Mouse (Mus musculus) G1E (cell line): ENCODE data around the gene Ddr2. TPM values are rescaled to one million over a fixed set of nuclear protein-coding genes. Genes with fewer than 3 reads are reported as not detected.
"Not testable (repeated sequence)": the region's sequence is repeated elsewhere in the genome, so short reads cannot be mapped to it uniquely, and the experiment has no call there.

ENCODE experiments used
- ATAC-seq: 2 replicates; pipeline ENCODE4 v1.8.0; 2016; ENCODE audit warnings: mild to moderate bottlenecking; ENCODE audit not compliant: insufficient number of reproducible peaks, poor library complexity, low FRiP score, severe bottlenecking; ENCODE audit errors: extremely low read depth
- DNase-seq: peaks from one replicate; pipeline ENCODE4 v3.0.0; 2012; ENCODE audit warnings: low spot score
- H3K27me3 ChIP-seq: 2 replicates; pipeline ENCODE4 v1.6.1; 2012; ENCODE audit warnings: mild to moderate bottlenecking, low read length, inconsistent platforms; ENCODE audit not compliant: insufficient read depth
- H3K36me3 ChIP-seq: replicated peaks from 2 replicates; pipeline ENCODE3; 2012; ENCODE audit warnings: mild to moderate bottlenecking, inconsistent platforms
- H3K4me1 ChIP-seq: 2 replicates; pipeline ENCODE4 v1.6.1; 2012; ENCODE audit warnings: low read depth, low read length, inconsistent platforms, mixed read lengths; ENCODE audit not compliant: insufficient read depth
- H3K4me3 ChIP-seq: 2 replicates; pipeline ENCODE4 v1.5.1; 2012; ENCODE audit warnings: low read depth, mild to moderate bottlenecking, inconsistent platforms, low read length, moderate library complexity, mixed read lengths
- H3K9me3 ChIP-seq: replicated peaks from 2 replicates; pipeline ENCODE4 v1.6.1; 2012; ENCODE audit warnings: inconsistent platforms
- CTCF ChIP-seq: IDR thresholded peaks from 2 replicates; pipeline ENCODE4 v1.5.1; 2012; ENCODE audit warnings: low read depth, low read length, inconsistent platforms, mixed read lengths
- GATA1 ChIP-seq: IDR thresholded peaks from 2 replicates; pipeline ENCODE4 v1.6.1; 2012; ENCODE audit warnings: borderline replicate concordance, low read length, inconsistent platforms, mixed read lengths
- GATA2 ChIP-seq: IDR thresholded peaks from 2 replicates; pipeline ENCODE4 v1.6.1; 2012; ENCODE audit warnings: low read depth, low read length, inconsistent platforms, borderline replicate concordance
- POLR2AphosphoS5 ChIP-seq: IDR thresholded peaks from 2 replicates; pipeline ENCODE4 v1.6.1; 2012; ENCODE audit warnings: low read depth, low read length, inconsistent platforms; ENCODE audit not compliant: insufficient replicate concordance
- TAL1 ChIP-seq: conservative IDR thresholded peaks from 2 replicates; pipeline ENCODE4 v1.6.1; 2012; ENCODE audit warnings: low read depth, low read length, inconsistent platforms, mixed read lengths
- polyA plus RNA-seq: library from polyadenylated mRNA; stranded (reverse); fragments of >175 nt; gene quantifications from 2 replicates; pipeline ENCODE4 v1.2.3, GENCODE M21; 2012
- total RNA-seq, 2 experiments: library from RNA; stranded (forward) in 1 of 2; stranded (reverse) in 1 of 2; fragments of 200-1000 nt in 1 of 2; fragments of >200 nt in 1 of 2; fragmentation: Nextera tagmentation in 1 of 2; gene quantifications; 2 replicates each; pipeline ENCODE4 v1.2.3; 2014 to 2017

Gene Ddr2
- total and polyA plus RNA-seq, 3 experiments: 0.05 to 0.08 TPM; not detected in 1

DNA sequence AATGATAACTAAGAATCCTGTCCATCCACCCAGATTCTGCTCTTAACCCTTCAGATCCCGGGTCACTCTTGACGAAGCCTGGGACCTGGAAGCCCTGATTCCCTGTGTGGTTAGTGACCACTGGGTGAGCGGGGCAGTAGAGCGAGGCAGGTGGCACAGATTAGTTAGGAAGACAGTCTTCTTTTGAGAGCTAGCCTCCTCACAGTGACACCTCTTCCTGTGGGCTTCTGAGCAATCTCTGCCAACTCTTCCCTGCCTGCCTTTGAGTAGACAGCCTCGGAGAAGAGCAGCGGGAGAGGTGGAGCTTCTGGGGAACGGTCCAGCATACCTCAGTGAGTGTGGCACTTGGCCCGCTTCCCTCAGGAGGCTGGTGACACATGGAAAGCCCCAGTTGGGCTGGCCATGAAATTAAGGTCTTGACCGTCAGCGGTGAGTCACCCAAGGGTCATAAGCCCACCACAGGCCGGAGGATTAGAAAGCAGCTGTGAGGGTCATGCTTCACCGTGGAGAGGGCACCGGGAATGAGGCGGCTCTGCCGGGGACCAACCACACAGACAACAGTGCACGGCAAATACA lies 1.2 kb upstream of the Ddr2 start:
- TF ChIP-seq GATA1: no peak
- no peak for TF ChIP-seq CTCF
- TF ChIP-seq GATA2: no peak
- TF ChIP-seq TAL1: no peak
- no peak for TF ChIP-seq POLR2AphosphoS5
- no peaks in the 10 kb centered on the region for H3K36me3 ChIP-seq
- no peak for ATAC-seq
- no peaks in the 10 kb centered on the region for H3K9me3 ChIP-seq
- DNase-seq: no peak
- peaks cover 19% of the 10 kb centered on the region for H3K27me3 ChIP-seq
- H3K4me3 ChIP-seq: no peak overlapping the region
- no peaks in the 10 kb centered on the region for H3K4me1 ChIP-seq

DNA sequence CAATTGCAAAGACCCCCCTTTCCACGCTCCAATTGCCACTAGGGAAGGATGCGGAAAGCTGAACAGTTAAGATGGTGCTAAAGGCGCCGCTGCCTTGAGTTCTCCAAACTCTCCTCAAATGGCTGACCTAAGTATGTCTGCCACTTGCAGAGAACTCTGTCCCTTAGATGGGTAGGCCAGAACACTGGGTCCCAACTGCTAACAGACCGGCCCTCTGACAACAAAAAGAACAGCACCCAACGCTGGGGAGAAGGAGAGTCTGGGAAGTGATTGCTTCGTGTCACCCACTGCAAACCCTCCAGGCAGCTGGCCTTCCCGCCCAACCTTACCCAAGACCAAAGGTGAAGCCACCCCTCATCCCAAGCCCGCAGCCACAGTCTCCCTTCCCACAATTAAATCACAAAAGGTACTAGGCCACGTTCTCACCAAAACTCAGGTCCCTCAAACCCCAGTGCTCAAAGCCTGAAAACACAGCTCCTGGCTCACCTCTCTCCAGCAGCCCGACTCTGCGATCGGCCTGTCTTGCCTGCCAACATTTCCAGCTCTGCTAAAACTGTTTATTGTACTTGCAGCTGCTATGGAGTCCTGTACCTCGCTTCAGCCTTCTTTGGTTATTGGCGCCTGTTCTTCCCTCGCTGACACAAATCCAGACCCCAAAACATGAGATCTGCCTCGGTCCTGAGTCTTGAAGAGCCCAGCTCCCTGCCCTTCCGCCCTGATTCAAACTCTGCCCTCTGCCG lies 616 bp downstream of the Ddr2 start:
- Histone ChIP-seq H3K9me3 (no peaks in the 10 kb centered on the region), H3K36me3 (no peaks in the 10 kb centered on the region), H3K27me3 (peaks cover 16% of the 10 kb centered on the region), H3K4me3 (no peak overlapping the region), H3K4me1 (no peaks in the 10 kb centered on the region)
- TF ChIP-seq POLR2AphosphoS5 (no peak), CTCF (no peak), TAL1 (no peak), GATA2 (no peak), GATA1 (no peak)
- no peak for DNase-seq
- no peak for ATAC-seq

DNA sequence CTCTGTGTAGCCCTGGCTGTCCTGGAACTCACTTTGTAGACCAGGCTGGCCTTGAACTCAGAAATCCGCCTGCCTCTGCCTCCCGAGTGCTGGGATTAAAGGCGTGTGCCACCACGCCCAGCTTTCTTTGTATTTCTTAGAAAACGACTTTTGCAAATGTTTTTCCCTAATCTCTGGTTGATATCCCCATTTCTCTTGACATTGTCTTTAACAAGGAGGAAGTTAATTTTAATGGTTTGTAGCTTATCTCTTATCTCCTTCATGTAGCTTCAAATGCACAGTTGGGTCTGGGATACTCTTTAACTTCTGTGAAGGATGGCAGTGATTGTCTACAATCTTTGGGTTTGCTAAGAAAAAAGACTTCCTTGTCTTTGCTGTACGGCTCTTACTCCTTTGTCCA lies 7.7 kb downstream of the Ddr2 start:
- not testable (repeated sequence) for H3K4me1 ChIP-seq, H3K27me3 ChIP-seq, H3K9me3 ChIP-seq, DNase-seq, H3K4me3 ChIP-seq, H3K36me3 ChIP-seq, ATAC-seq

DNA sequence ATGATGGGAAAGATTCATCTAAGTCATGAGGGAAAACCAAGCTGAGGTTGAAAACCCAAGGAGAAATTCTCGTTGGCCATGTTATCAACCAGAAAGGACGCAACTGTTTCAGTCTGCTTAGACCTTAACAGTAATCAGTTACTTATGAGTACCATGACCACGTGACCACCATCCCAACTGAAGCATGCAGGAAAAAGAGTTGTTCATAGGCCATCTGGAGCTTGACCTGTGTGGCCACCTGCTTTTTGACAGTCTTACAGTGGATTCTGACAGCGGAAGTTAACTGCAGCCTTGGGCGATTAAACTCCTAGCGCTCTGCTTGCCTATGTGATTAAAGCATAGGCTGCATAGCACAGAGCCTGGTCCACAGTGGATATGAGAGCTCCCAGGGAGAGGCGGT lies 23.9 kb downstream of the Ddr2 start:
- TF ChIP-seq POLR2AphosphoS5 (no peak), TAL1 (no peak), CTCF (no peak), GATA2 (no peak), GATA1 (no peak)

DNA sequence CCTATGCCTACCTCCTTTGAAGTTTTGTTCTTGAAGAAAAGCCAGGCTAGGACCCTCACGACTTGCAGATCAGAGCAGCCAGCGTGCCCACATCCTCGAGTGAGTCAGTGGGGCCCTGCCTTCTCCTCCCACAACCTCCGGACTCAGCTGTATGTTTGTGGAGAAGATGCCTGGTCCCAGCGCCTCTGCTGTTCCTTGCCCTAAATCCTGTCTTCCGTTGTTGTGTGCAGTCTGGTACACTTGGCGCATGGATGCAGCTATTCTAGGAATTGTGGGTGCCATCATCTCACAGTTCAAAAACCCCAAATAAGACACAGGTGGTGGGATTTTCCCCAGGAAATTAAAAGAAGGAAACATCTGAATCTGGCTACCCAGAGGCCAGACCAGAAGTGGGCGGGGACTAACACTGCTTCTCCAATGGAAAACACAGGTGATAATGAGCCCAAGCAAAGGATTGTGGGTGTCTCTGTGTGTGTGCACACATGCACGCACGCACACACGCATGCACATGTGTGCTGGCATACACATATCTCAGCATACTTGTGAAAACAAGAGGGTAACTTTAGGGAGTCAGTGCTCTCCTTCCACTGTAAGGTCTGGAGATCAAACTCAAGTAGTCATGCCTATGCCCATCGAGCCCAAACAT lies 26.3 kb downstream of the Ddr2 start:
- Histone ChIP-seq H3K27me3 (peaks cover 4% of the 10 kb centered on the region; the same call in 1 of the 2 replicates), H3K9me3 (no peaks in the 10 kb centered on the region), H3K4me1 (no peaks in the 10 kb centered on the region), H3K4me3 (no peak overlapping the region), H3K36me3 (no peaks in the 10 kb centered on the region)
- DNase-seq (no peak), ATAC-seq (no peak)
- no peak for TF ChIP-seq TAL1
- TF ChIP-seq GATA1: no peak
- TF ChIP-seq GATA2: no peak

More for the DNA sequence above, 23.9 kb downstream of the Ddr2 start:
- H3K4me3 ChIP-seq: no peak overlapping the region
- no peak for DNase-seq
- H3K4me1 ChIP-seq: no peaks in the 10 kb centered on the region
- no peaks in the 10 kb centered on the region for H3K36me3 ChIP-seq
- no peak for ATAC-seq
- H3K9me3 ChIP-seq: no peaks in the 10 kb centered on the region
- H3K27me3 ChIP-seq: peaks cover 2% of the 10 kb centered on the region; the same call in 1 of the 2 replicates

DNA sequence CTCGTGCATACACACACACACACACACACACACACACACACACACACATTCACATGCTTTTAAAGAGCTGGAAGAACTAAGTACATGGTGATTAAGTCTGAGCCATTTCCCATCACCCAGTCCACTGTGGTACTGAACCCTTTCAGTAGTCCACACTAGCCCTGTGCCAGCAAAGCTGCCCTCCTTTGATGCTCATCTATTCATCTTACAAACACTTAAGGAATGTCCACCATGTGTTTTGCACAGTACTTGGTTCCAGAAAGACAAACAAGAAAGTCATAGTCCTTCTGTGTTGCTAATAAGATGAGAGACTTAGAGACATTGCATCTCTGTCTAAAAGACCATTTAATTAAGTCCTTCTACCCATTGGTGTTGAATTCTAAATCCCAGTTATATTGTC lies 29.7 kb downstream of the Ddr2 start:
- TF ChIP-seq GATA2 (no peak), CTCF (no peak), POLR2AphosphoS5 (no peak), TAL1 (no peak), GATA1 (no peak)
- ATAC-seq: no peak
- Histone ChIP-seq H3K9me3 (no peaks in the 10 kb centered on the region), H3K4me3 (no peak overlapping the region), H3K27me3 (peaks cover 8% of the 10 kb centered on the region; the same call in 1 of the 2 replicates), H3K4me1 (no peaks in the 10 kb centered on the region), H3K36me3 (no peaks in the 10 kb centered on the region)
- DNase-seq: no peak

DNA sequence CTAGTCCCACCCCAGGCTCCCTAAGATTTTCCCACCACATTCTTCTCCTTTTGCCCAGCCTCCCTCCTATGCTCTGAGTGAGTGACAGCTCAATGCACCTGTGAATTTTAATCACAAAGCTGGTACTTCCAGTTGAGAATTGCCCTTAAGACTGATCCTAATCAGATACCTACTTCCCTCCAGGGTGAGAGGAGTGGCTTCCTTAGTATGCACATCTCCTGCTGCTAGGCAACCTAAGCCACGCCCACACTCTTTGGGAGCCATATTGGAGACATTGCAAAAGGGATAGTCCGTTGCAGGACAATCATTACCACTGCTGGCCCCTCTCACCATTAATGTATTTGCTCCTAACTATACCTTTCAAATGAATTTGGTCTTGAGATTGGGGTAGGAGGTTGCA lies 31.1 kb downstream of the Ddr2 start:
- DNase-seq: no peak
- Histone ChIP-seq H3K36me3 (no peaks in the 10 kb centered on the region), H3K4me3 (no peak overlapping the region), H3K27me3 (peaks cover 8% of the 10 kb centered on the region; the same call in 1 of the 2 replicates), H3K9me3 (no peaks in the 10 kb centered on the region), H3K4me1 (no peaks in the 10 kb centered on the region)
- no peak for TF ChIP-seq TAL1
- TF ChIP-seq CTCF: no peak
- TF ChIP-seq GATA1: no peak
- TF ChIP-seq POLR2AphosphoS5: no peak
- TF ChIP-seq GATA2: no peak
- ATAC-seq: no peak
